Mouse (Mus musculus) kidney, adult 9 months (tissue): ENCODE data around the gene Lrrc32.

Experiments
- DNase-seq: peaks from one replicate; pipeline ENCODE4 v3.0.0; 2022

Gene Lrrc32

DNA sequence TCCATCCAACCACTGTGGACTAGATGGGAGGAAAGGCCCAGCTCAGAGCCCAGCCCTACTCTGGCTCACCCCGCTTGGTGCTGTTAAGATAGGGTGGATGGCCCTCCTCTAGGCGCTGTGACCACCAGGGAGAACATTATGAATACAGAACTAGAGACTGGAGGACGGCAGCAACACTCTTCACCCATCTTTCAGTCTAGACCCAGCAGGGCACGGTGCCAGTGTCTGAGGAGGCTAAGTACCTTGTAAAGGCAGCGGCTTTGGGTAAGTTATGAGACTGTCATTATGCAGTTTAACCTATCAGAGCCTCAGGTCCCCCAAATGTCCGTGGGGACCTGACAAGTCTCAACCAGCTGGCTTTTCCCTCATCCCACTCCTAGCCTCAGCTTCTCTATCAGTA lies at the start of gene Lrrc32:
TSS of gene Lrrc32 (plus strand) at position 153 of the 400 bp plus-strand sequence.
- no peak for DNase-seq

GRCm38 (mm10) chr7:98439956-98440466 lies 49.1 kb upstream of the Lrrc32 start, which contains the start of gene Gucy2d:
Gene Gucy2d, plus strand, starts transcription at chr7:98440416.
- no peak for DNase-seq

DNA sequence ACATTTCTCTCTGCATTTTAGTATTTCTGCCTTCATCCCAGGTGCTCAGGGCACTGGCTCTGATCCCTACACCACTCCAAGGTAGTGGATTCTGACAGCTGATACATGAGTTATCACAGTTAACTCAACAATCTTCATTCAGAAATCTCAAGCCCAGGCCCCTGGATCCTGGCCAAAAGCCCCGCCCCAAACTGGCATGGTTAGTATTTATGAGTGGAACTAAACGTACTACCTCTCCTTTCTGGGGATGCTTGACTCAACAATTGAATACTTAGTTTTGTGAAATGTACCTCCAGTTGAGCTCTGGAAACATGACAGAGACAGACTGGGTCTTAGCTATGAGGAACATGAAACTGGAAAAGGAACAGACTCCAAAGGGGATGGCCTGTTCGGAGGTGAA lies 42.2 kb upstream of the Lrrc32 start:
- DNase-seq = no peak

- DNase-seq = peak; percentile 49
These were observed 41.3 kb upstream of the Lrrc32 start for GRCm38 (mm10) chr7:98447585-98448308.

DNA sequence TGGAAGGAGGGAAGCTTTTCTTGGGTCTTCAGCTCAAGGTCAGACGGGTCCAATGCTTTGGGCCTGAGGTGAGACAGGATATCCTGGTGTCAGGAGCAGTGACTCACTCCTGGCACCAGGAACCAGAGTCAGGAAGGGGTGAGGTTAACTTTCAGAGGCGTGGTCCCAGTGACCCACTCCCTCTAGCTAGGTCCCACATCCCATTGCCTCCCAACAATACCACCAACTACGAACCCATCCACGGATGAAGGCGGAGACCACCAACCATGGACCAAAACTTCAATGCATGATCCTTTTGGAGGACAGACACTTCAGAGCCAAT lies 40.8 kb upstream of the Lrrc32 start:
- DNase-seq = no peak

- no peak for DNase-seq
These were observed 39.4 kb upstream of the Lrrc32 start for GRCm38 (mm10) chr7:98449696-98450095.

DNA sequence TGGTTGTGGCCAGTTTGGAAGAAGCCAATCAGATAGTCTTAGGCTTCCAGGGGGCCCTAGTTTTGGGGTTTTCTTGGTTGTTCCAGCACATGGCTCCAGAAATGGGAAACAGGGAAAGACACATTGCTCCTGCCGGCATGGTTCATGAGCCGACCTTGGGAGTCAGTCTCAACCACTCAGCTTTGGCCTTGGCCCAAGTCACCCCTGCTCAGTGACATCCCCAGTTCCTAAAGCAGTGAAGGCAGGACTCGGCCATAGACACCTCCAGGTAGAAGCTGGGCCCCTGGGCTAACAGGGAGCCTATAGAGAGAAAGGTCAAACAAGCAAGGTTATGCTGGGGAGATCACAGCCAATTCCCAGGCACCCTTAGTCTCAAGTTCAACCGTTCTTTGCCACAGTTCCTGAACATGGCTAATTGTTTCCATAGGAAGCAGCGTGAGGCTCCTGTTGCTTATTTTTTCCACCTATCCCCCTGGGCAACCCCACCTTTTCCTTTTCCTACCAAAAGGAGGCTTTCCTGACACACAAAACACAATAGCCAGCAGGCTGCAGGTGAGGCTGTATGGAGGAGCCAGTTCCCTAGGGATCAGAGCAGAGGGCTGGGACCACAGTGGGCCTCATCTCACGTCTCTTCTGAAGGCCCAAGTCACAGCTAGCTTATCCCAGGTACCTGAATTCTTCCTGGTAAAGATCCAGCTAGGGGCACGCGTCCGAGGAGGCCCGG lies 34.5 kb upstream of the Lrrc32 start:
- no peak for DNase-seq

GRCm38 (mm10) chr7:98460319-98460718 lies 28.8 kb upstream of the Lrrc32 start:
- no peak for DNase-seq

DNA sequence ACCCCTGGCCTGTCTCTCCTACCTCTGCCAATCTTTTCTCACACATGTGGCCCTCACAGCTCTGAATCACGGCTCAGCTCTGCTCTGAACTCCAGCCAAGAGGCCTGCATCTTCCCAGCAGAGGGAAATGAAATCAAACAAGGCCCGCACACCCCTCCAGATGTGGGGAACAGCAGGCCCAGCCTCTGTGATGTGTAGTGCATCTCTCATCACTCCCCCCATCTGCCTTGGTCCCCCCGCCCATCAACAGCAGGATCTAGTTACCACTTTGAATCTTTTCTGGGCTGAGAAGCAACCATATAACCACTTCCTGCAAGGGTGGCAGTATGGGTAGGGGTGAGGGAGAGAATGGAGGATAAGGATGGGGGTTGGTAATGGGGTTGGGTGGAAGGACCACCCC lies 20.0 kb upstream of the Lrrc32 start:
- DNase-seq = no peak

- no peak for DNase-seq
These were observed 16.6 kb upstream of the Lrrc32 start for GRCm38 (mm10) chr7:98472529-98472928.

- DNase-seq = no peak
These were observed 14.5 kb upstream of the Lrrc32 start for GRCm38 (mm10) chr7:98474558-98474957.

DNA sequence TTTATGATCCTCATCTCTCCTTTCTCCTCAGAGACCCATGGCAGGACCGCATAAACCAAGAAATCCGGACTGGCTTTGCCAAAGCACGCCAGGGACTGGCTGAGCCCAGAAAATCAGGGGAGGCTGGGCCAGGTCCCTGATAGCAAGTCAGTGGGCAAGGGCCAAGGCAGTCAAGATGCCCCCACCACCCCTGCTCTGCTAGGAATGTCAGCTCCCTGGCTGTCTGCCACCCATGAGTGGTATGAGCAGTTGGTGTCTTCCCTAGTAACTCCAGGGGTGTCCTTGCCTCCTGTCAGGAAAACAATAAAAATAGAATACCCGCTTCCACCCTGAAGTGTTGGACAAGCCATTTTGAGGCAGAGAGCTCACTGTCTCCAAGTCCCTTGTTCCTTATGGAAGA lies 11.9 kb upstream of the Lrrc32 start:
- DNase-seq = no peak

GRCm38 (mm10) chr7:98480481-98480880 lies 8.6 kb upstream of the Lrrc32 start:
- no peak for DNase-seq

DNA sequence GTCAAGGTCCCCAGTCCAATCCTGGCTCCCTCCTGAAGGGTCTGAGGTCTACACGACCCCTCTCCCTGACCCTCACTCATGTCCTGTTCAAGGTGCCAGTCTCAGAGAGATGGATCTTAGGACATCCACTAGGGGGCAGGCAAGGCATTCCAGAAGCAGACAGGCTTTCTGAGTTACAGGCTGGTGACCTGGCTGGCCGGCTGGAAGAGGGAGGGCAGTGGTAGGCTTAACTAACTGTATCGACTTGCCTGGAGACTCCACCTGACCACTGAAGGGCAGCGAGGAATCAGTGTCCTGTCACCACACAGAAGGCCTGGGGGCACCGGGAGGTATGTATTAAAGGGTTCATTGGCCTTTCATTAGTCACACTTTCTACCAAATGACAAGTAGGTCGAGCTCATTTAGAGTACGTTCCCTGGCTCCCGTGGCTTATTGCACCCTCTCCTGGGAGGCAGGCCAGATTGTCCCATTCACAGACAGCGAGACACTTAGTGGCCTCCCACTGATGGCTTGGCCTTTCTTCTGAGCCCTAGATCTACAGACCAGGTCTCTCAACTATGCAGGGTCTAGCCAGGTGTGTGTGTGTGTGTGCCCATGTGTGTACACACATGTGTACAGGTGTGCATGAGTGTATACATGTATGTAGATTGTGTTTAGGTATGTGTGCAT lies 7.9 kb upstream of the Lrrc32 start:
- DNase-seq = peak; percentile 88

GRCm38 (mm10) chr7:98481861-98482260 lies 7.2 kb upstream of the Lrrc32 start:
- DNase-seq = no peak

- DNase-seq = no peak
These were observed 6.4 kb upstream of the Lrrc32 start for GRCm38 (mm10) chr7:98482551-98483267.

GRCm38 (mm10) chr7:98483268-98483607 lies 5.8 kb upstream of the Lrrc32 start:
- no peak for DNase-seq

- DNase-seq = no peak
These were observed 4.2 kb upstream of the Lrrc32 start for GRCm38 (mm10) chr7:98484878-98485277.

GRCm38 (mm10) chr7:98485508-98485907 lies 3.6 kb upstream of the Lrrc32 start:
- DNase-seq = no peak

DNA sequence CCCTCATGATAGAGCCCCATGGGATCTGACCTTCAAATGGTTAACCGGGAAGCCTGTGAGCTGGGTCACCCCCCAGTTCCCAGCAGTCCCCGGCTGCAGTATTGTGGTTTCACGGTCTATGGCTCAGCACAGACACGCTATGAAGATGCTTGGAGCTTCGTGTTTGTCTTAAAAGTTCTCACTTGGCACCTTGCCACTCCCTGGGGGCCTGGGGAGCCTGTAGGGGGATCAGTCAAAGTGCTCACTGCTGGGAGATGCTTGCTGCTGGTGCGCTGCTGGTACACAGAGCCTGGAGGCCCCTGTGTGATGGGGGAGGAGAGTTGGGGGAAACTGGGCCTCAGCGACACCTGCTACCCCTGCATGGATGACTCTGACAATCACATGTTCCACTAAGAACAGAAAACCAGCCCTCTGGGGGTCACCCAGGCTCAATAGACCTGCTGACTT lies 2.6 kb upstream of the Lrrc32 start:
- no peak for DNase-seq

DNA sequence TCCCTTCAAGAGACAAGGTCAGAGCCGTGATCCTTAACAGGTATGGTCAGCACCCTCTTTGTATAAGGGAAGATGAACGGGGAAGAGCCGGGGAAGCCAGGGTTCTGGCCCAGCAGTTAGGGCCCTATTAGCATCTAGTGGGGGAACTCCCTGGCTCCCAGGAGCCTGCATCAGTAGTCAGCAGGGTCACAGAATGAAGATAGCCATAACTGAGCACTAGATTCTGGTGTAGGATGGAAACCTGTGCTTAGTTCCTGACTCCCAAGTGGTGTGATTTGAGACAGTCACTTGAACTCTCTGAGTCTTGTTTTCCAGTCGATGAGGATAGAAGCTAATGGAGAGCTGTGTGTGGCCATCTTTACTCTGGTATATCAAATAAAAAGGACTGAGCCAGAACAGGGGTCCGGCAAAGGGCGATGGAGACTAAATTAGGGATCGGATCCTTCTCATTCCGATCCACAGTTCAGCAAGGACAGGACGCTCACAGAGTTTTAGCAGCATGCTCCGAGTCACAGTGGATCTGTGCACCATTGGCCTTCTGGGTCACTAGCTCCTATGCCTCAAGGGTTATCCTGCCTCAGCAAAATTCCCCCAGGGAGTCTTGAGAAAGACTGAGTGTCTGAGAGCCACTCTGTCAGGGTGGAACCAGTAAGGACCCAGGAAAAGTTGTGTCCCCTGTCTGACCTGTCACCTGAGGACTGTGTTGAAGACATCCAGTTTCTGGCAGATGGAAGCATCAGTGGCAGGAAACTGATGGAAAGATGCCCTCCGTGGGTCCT lies 1.7 kb upstream of the Lrrc32 start:
- DNase-seq = no peak

GRCm38 (mm10) chr7:98488398-98489130 lies 519 bp upstream of the Lrrc32 start:
- DNase-seq = no peak
